Mouse (Mus musculus) neural tube, embryonic 12.5 days (tissue): ENCODE data around the gene Olfr723. TPM values are rescaled to one million over a fixed set of nuclear protein-coding genes. Genes with fewer than 3 reads are reported as not detected.
"Not testable (repeated sequence)": the region's sequence is repeated elsewhere in the genome, so short reads cannot be mapped to it uniquely, and the experiment has no call there.

Source experiments
- ATAC-seq: fragments of 200-750 bp; cut with Nextera tagmentation; 2 replicates; pipeline ENCODE4 v1.8.0; 2017; ENCODE audit warnings: low read depth, mild to moderate bottlenecking, moderate TSS enrichment, moderate library complexity; ENCODE audit not compliant: low FRiP score
- H3K27ac ChIP-seq: fragments of 300-500 bp; sonication (generic); 2 replicates; pipeline ENCODE4 v1.5.1; 2016
- H3K27me3 ChIP-seq: fragments of 300-500 bp; sonication (generic); replicated peaks from 2 replicates; pipeline ENCODE4 v1.6.1; 2016; ENCODE audit warnings: mild to moderate bottlenecking
- H3K36me3 ChIP-seq: fragments of 300-500 bp; sonication (generic); 2 replicates; pipeline ENCODE4 v1.6.1; 2016; ENCODE audit warnings: mild to moderate bottlenecking
- H3K4me1 ChIP-seq: fragments of 300-500 bp; sonication (generic); 2 replicates; pipeline ENCODE4 v1.6.1; 2016
- H3K4me2 ChIP-seq: fragments of 300-500 bp; sonication (generic); replicated peaks from 2 replicates; pipeline ENCODE4 v1.6.1; 2016; ENCODE audit warnings: mild to moderate bottlenecking
- H3K4me3 ChIP-seq: fragments of 300-500 bp; sonication (generic); 2 replicates; pipeline ENCODE4 v1.5.1; 2016
- H3K9ac ChIP-seq: fragments of 300-500 bp; sonication (generic); 2 replicates; pipeline ENCODE4 v1.6.1; 2016; ENCODE audit warnings: mild to moderate bottlenecking
- H3K9me3 ChIP-seq: fragments of 300-500 bp; sonication (generic); 2 replicates; pipeline ENCODE4 v1.6.1; 2016; ENCODE audit warnings: mild to moderate bottlenecking
- WGBS: fragments of 180-500 bp; shearing (Covaris S2); methylation state at CpG from one replicate; pipeline ENCODE4 v1.1.7; 2016; 5-methylcytosine and 5-hydroxymethylcytosine counted together
- polyA plus RNA-seq: library from polyadenylated mRNA; unstranded; fragments of >200 nt; fragmentation: Nextera tagmentation; extraction: Ambion mirVana; gene quantifications from 2 replicates; pipeline ENCODE4 v1.2.1, GENCODE M21; 2016

Olfr723 gene
- not detected in 2 replicates for polyA plus RNA-seq

DNA sequence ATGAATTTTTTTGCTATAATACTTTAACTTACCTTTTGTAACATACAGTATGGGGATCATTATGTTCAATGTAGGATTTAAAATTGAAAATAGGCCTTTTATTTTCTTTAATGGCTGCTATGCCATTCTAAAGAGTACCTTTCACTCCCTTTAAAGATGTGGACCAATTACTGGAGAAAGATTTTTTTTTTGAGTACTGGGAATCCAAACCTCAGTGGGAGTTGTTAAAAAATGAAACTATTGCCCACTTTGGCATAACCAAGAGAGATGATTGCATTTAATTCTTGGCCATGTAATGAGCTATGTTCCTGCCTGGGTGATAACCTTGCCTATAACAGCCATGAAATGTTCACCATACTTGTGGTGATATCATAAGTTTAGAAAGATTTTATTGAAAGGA is at the start of gene Olfr723:
Gene Olfr723, minus strand, starts transcription at position 101 of the 400 bp plus-strand sequence.
- H3K27ac ChIP-seq, H3K4me3 ChIP-seq, H3K4me2 ChIP-seq, H3K27me3 ChIP-seq, H3K4me1 ChIP-seq, H3K36me3 ChIP-seq, ATAC-seq, H3K9ac ChIP-seq, H3K9me3 ChIP-seq: not testable (repeated sequence)

DNA sequence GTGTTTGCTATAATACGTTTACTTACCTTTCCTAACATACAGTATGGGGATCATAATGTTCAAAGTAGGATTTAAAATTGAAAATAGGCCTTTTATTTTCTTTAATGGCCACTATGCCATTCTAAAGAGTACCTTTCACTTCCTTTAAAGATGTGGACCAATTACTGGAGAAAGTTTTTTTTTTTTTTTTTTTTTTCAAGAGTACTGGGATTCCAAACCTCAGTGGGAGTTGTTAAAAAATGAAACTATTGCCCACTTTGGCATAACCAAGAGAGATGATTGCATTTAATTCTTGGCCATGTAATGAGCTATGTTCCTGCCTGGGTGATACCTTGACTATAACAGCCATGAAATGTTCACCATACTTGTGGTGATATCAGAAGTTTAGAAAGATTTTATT is 31.6 kb upstream of the Olfr723 start, which contains the start of gene Olfr724:
Gene Olfr724, minus strand, starts transcription at position 101 of the 400 bp plus-strand sequence.
- H3K4me2 ChIP-seq, H3K9ac ChIP-seq, H3K9me3 ChIP-seq, H3K4me1 ChIP-seq, H3K27ac ChIP-seq, H3K36me3 ChIP-seq, H3K27me3 ChIP-seq, ATAC-seq, H3K4me3 ChIP-seq: not testable (repeated sequence)
- WGBS, result 73% methylated on average over 1 of the region's 1 CpGs

DNA sequence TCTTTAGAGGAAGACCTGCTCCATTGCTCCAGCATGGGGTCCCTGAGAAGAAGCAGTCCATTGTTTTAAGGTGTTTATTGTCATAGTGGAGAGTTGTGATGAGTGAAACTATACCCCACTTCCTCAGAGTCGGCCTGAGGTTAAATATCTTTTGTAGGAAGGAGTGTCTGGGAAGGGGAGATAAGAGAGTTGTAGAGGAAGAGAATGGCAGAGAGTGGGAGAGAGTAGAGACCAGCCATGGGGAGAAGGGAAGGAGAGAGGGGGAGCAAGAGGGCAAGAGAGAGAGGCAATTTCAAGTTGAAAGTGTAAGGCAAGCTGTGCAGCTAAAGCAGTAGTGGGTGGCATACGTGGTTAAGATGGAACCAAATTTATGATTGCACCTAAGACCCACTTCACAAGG is 24.3 kb upstream of the Olfr723 start:
- H3K4me1 ChIP-seq, result no peaks in the 10 kb centered on the region
- ATAC-seq, result no peak
- no peak overlapping the region for H3K9ac ChIP-seq
- no peak overlapping the region for H3K4me2 ChIP-seq
- no peaks in the 10 kb centered on the region for H3K36me3 ChIP-seq
- WGBS, result 55% methylated on average over 2 of the region's 2 CpGs
- no peaks in the 10 kb centered on the region for H3K27me3 ChIP-seq
- no peak overlapping the region for H3K27ac ChIP-seq
- H3K9me3 ChIP-seq, result no peaks in the 10 kb centered on the region
- H3K4me3 ChIP-seq, result no peak overlapping the region

DNA sequence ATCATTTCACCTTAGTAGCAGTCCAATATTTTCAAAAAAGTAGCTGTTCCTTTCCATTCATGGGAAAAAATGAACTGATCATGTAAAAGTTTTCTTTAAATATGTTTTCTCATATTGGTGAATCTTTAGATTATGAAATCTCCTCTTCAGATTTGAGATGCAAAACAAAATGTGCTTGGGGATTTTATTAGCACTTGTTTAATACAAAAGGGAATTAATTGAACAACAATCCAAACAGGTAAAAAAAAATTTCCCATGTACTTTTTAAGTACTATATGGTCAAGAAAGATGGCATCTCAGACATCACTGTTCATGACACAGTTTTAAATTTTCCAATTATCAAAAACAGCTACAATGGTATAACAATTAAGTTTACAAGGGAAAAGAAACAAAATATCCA is 29.7 kb downstream of the Olfr723 start, which contains the start of gene Olfr722:
Gene Olfr722, minus strand, starts transcription at position 101 of the 400 bp plus-strand sequence.
- H3K4me2 ChIP-seq, result no peak within 1 kb of the TSS
- no peaks in the 10 kb centered on the region for H3K27me3 ChIP-seq
- H3K4me1 ChIP-seq, result no peaks in the 10 kb centered on the region
- no peak within 1 kb of the TSS for H3K4me3 ChIP-seq
- no peak for ATAC-seq
- H3K27ac ChIP-seq, result no peak within 1 kb of the TSS
- H3K9ac ChIP-seq, result no peak within 1 kb of the TSS
- H3K9me3 ChIP-seq, result no peaks in the 10 kb centered on the region
- H3K36me3 ChIP-seq, result no peaks in the 10 kb centered on the region

Other genes with a start within 250 kb of the Olfr723 start
- 38.4 and 47.9 TPM in 2 replicates for gene Armh4, start 148.4 kb downstream of the Olfr723 start, polyA plus RNA-seq
- not detected in 2 replicates for gene Olfr722, start 29.8 kb downstream of the Olfr723 start, polyA plus RNA-seq
- gene Olfr724, start 31.5 kb upstream of the Olfr723 start, polyA plus RNA-seq, result not detected in 2 replicates
- gene Olfr725, start 108.6 kb upstream of the Olfr723 start, polyA plus RNA-seq, result not detected in 2 replicates
- gene Olfr726, start 159.2 kb upstream of the Olfr723 start, polyA plus RNA-seq, result not detected in 2 replicates
- not detected in 2 replicates for gene Olfr727, start 191.4 kb upstream of the Olfr723 start, polyA plus RNA-seq
- not detected in 2 replicates for gene Olfr728, start 210.9 kb upstream of the Olfr723 start, polyA plus RNA-seq
- gene Olfr729, start 221.1 kb upstream of the Olfr723 start, polyA plus RNA-seq, result not detected in 2 replicates